Mouse (Mus musculus) kidney, postnatal 0 days (tissue): ENCODE measurements around the gene H13. TPM values are rescaled to one million over a fixed set of nuclear protein-coding genes. Genes with fewer than 3 reads are reported as not detected.
A peak's percentile ranks its signal among the peaks of the same experiment; 100 is the strongest.

Source experiments
- ATAC-seq: fragments of 200-750 bp; cut with Nextera tagmentation; replicated peaks from 2 replicates; pipeline ENCODE4 v1.8.0; 2017; ENCODE audit warnings: low read depth, moderate number of reproducible peaks, moderate TSS enrichment, moderate library complexity; ENCODE audit not compliant: low FRiP score
- DNase-seq: peaks from one replicate; pipeline ENCODE4 v3.0.0-alpha.2; 2016; ENCODE audit warnings: low spot score
- H3K27ac ChIP-seq: fragments of 300-500 bp; sonication (generic); 2 replicates; pipeline ENCODE4 v1.5.1; 2014; ENCODE audit warnings: mild to moderate bottlenecking
- H3K27me3 ChIP-seq: fragments of 300-500 bp; sonication (generic); 2 replicates; pipeline ENCODE4 v1.6.1; 2014; ENCODE audit warnings: low read length, mixed read lengths; ENCODE audit not compliant: insufficient read depth
- H3K36me3 ChIP-seq: fragments of 300-500 bp; sonication (generic); 2 replicates; pipeline ENCODE4 v1.6.1; 2014; ENCODE audit warnings: low read length, mixed read lengths; ENCODE audit not compliant: insufficient read depth
- H3K4me1 ChIP-seq: fragments of 300-500 bp; sonication (generic); replicated peaks from 2 replicates; pipeline ENCODE4 v1.6.1; 2014; ENCODE audit warnings: antibody characterized with exemption, low read length, mixed read lengths; ENCODE audit not compliant: insufficient read depth
- H3K4me2 ChIP-seq: fragments of 300-500 bp; sonication (generic); 2 replicates; pipeline ENCODE4 v1.6.1; 2014; ENCODE audit warnings: mild to moderate bottlenecking, low read length, moderate library complexity, mixed read lengths
- H3K4me3 ChIP-seq: fragments of 300-500 bp; sonication (generic); replicated peaks from 2 replicates; pipeline ENCODE4 v1.5.1; 2014; ENCODE audit warnings: low read depth, low read length
- H3K9ac ChIP-seq: fragments of 300-500 bp; sonication (generic); 2 replicates; pipeline ENCODE4 v1.6.1; 2014; ENCODE audit warnings: low read depth, low read length
- H3K9me3 ChIP-seq: fragments of 300-500 bp; sonication (generic); replicated peaks from 2 replicates; pipeline ENCODE4 v1.6.1; 2016; ENCODE audit warnings: low read length, inconsistent platforms, mixed read lengths
- CTCF ChIP-seq: IDR thresholded peaks from 2 replicates; pipeline ENCODE4 v1.5.1; 2016; ENCODE audit warnings: antibody characterized with exemption, low read depth, mild to moderate bottlenecking, moderate library complexity
- WGBS: fragments of 180-500 bp; shearing (Covaris S2); extraction: QIAGEN DNeasy Blood & Tissue Kit; methylation state at CpG from one replicate; pipeline ENCODE4 v1.1.7; 2014; 5-methylcytosine and 5-hydroxymethylcytosine counted together
- polyA plus RNA-seq: library from polyadenylated mRNA; unstranded; fragments of >200 nt; fragmentation: Nextera tagmentation; extraction: Ambion mirVana; gene quantifications from 2 replicates; pipeline ENCODE4 v1.2.1, GENCODE M21; 2015

H13 gene
- polyA plus RNA-seq, 1 experiment from 2014 or later = 160 TPM

DNA sequence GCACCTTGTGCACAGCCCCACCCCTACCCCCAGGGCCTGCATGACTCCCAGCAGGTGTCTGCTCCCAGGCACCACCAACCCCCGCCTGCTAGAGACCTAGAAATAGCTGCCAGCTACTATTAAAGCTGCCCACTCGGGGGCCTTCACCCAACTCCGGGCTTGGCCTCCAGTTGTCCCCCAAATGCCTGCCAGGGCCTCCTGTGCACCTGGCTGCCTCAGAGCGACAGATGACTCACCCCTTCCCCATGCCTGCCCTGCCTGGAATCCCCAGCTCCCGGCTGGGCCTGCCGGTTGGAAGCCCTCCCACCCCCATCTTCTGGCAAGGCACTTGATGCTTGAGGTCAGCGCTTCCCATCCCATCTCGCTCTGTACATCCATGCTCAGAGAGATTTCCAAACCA is 31.5 kb downstream of the H13 start:
- no peak for TF ChIP-seq CTCF
- DNase-seq = no peak
- Histone ChIP-seq H3K9ac (no peak overlapping the region), H3K4me1 (peaks cover under 1% of the 10 kb centered on the region; the same call in 1 of the 2 replicates), H3K36me3 (peaks cover 70% of the 10 kb centered on the region), H3K9me3 (no peaks in the 10 kb centered on the region), H3K27me3 (no peaks in the 10 kb centered on the region), H3K4me3 (no peak overlapping the region), H3K27ac (no peak overlapping the region), H3K4me2 (no peak overlapping the region)
- WGBS = 85% methylated on average over 8 of the region's 8 CpGs
- ATAC-seq = no peak

DNA sequence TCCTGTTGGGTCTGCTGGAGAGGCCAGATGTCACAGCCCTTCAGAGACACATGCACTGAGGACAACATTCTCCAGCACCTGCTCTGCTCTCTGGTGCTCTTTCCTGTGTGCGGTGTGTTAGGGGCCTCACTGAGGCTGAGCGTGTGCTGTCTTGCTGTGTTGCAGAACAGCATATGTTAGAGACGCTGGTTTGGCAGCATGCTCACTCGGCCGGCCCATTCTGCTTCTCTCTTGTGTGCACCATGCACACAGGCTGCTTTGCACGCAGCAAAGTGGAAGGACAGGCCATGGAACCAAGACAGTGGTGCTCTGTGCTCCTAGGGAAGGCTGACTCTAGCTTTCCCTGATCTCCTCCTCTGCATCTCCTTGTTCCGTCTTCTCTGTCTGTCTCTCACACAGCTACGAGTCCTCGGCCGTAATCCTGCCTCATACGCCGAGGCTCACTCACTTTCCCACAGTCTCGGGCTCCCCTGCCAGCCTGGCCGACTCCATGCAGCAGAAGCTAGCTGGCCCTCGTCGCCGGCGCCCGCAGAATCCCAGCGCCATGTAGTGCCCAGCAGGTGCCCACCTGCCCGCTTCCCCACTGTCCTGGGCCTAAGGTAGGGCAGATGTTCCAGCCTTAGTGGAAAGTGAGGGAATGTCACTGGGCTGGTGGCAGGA is 34.5 kb downstream of the H13 start:
- Histone ChIP-seq H3K36me3 (peaks cover 65% of the 10 kb centered on the region), H3K9me3 (no peaks in the 10 kb centered on the region), H3K4me3 (no peak overlapping the region), H3K9ac (no peak overlapping the region), H3K27me3 (no peaks in the 10 kb centered on the region), H3K4me2 (no peak overlapping the region), H3K4me1 (peaks cover 23% of the 10 kb centered on the region), H3K27ac (no peak overlapping the region)
- ATAC-seq (no peak), DNase-seq (no peak)
- TF ChIP-seq CTCF = no peak
- WGBS = 94% methylated on average over 21 of the region's 21 CpGs

DNA sequence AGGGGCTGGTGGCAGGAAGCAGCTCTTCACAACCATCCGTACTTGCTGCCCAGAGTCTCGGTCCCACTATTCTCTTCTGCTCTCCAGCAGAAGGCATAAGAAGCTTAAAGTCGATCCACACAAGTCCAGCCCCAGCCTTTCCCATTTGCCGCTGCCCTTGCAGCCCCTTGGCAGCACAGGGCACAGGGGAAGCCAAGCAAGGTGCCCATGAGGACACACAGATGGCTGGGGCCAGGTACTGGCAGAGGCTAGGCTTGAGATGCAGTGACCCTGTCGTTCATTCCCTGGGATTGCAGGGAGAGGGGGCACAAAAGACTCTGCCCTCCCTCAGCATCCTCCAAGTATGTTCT is 35.0 kb downstream of the H13 start:
- 84% methylated on average over 5 of the region's 5 CpGs for WGBS
- ATAC-seq = no peak

DNA sequence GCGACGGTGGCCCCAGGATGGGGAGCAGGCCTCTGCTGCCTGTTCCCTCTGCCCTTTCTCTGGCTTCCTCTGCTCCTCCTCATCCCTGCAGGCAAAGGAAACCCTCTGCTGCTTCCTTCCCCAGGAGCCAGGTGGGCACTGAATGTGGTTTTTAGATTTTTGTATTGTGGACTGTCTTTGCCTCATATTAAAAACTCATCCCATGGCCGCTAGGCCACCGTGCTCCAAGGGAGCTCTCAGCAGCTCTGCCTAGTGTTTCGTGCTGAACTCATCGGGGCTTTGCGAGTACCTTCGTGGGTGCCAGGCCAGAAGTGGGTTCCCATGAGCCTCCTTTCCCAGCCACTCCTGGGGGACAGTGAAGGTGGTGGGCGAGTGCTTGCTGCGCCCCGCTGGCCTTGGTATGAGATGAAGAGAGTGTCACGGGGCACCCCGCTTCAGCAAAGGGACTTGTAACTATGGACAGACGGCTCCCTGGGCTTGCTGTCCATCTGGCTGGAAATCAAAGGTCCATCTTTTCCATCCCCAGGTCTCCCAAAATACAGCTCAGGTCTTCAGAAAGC is 35.6 kb downstream of the H13 start:
- Histone ChIP-seq H3K4me2 (no peak overlapping the region), H3K4me1 (peaks cover 23% of the 10 kb centered on the region), H3K4me3 (no peak overlapping the region), H3K9me3 (no peaks in the 10 kb centered on the region), H3K9ac (no peak overlapping the region), H3K27ac (no peak overlapping the region), H3K36me3 (peaks cover 56% of the 10 kb centered on the region), H3K27me3 (no peaks in the 10 kb centered on the region)
- 88% methylated on average over 14 of the region's 14 CpGs for WGBS
- DNase-seq = no peak
- no peak for ATAC-seq
- peak; percentile 17; the same call in 1 of the 2 replicates for TF ChIP-seq CTCF

More for the DNA sequence above, 35.0 kb downstream of the H13 start:
- Histone ChIP-seq H3K4me1 (peaks cover 23% of the 10 kb centered on the region), H3K4me2 (no peak overlapping the region), H3K9ac (no peak overlapping the region), H3K4me3 (no peak overlapping the region), H3K9me3 (no peaks in the 10 kb centered on the region), H3K27me3 (no peaks in the 10 kb centered on the region), H3K36me3 (peaks cover 62% of the 10 kb centered on the region), H3K27ac (no peak overlapping the region)
- DNase-seq = no peak
- no peak for TF ChIP-seq CTCF

DNA sequence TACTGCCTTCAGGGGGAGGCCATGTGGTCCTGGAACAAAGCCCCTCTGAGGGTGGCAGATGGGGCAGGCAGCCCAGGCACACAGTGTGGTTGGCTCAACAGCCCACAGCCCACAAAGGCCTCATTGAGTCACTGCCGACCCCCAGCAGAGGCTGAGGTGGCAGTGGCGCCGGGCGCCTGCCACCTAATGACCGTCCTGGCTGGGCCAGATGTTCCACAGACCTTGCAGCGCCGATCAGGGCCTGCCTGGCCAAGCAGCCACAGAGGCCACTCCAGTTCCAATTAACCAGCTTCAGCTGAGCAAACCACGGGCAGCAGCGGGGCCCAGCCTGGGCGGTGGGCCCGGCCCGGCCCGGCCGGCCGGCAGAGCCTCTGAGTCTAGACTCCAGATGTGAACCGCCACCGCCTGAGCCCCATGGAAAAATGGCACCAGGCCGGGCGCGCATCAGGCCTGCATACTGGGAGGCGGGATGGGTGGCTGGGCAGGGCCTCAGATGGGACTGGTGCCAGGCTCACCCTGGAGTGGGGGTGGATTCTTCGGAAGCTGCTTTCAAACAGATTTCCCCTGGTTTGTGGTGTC is 36.8 kb downstream of the H13 start:
- no peak for TF ChIP-seq CTCF
- ATAC-seq (no peak), DNase-seq (no peak)
- no peaks in the 10 kb centered on the region for H3K27me3 ChIP-seq
- no peaks in the 10 kb centered on the region for H3K9me3 ChIP-seq
- peaks cover 44% of the 10 kb centered on the region for H3K36me3 ChIP-seq
- H3K9ac ChIP-seq = 0 out of 2 replicates have a peak overlapping the region, but pooled peaks have one; percentile 8
- H3K27ac ChIP-seq = peak overlapping the region; percentile 95
- WGBS = 64% methylated on average over 22 of the region's 22 CpGs
- peaks cover 23% of the 10 kb centered on the region for H3K4me1 ChIP-seq
- H3K4me3 ChIP-seq = no peak overlapping the region
- H3K4me2 ChIP-seq = no peak overlapping the region

DNA sequence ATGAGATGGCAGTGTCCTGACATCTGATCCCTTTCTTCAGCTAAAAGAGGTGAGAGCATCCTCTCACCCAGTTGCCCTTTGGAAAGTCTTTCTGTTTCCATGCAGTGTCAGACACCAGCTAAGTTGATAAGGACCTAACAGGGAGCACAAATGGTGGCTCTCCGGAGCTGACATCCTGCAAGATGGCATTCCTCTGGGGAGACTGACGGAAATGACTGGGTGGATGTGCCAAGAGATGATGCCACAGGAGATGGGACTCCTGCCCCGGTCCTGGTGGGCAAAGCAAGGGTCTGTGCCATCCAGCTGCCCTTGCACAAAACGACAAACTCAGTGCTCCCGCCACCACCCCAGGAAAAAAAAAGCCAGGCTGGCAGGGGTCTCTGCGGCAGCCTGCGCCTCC is 37.9 kb downstream of the H13 start:
- no peak for TF ChIP-seq CTCF
- Histone ChIP-seq H3K36me3 (peaks cover 33% of the 10 kb centered on the region), H3K4me2 (peak overlapping the region; percentile 68), H3K9me3 (no peaks in the 10 kb centered on the region), H3K4me1 (peaks cover 23% of the 10 kb centered on the region), H3K27me3 (no peaks in the 10 kb centered on the region), H3K27ac (peak overlapping the region; percentile 95), H3K9ac (peak overlapping the region; percentile 72), H3K4me3 (peak overlapping the region; percentile 30)
- ATAC-seq (no peak), DNase-seq (no peak)
- 13% methylated on average over 7 of the region's 7 CpGs for WGBS
